Mouse (Mus musculus) adrenal gland (tissue): ENCODE results near the gene Adtrp.

Experiments used
- intact Hi-C: fragments of 180-260 bp; cut with DNase I; formaldehyde crosslinking; loops from one replicate; pipeline ENCODE4 v1.15.1; 2025

The Adtrp gene

DNA sequence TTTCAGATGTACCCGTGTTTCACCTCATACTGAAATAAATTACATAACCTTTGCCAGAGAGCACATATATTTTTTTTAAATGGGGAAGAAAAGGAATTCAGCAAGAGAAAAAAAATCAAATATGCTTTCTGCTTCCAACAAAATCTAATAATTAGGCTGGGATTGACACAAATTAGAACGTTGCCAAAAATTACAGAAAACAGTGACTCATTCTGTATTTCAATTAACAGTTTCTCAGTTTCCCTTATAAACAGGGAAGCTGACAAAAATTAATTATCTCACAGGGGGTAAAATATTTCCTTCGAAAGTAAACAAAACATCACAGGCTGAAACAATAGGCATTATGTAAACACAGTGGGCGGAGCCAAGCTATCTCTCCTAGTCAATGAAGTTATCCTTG, 67.2 kb downstream of the Adtrp start:
- intact Hi-C loops, result no loop called here

DNA sequence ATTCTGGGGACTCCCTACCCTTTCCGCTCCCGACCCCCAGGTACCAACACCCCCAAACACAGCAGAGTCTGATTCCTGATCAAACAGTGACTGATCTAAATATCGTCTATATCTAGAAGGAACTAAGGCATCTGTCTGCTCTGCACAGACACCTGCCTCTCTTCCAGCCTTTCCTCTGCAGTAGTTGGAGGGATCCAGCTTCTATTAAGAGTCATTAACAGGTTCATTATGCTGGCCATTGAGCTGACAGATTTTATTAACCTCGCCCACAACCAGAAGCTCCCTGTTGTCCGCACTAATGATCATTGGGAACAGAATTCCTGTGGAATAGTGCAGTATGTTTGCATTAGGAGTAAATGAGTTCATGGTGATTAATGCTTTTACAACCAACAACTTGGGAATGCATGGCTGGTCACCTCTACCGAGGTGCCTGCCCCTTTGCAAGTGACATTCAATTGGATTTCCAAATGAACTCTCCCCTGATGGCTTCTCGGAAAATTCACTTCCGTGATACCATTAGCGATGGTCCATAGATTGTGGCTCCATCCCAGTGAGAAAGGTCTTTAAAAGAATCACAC, 67.8 kb downstream of the Adtrp start:
- intact Hi-C loops, result no loop called here

DNA sequence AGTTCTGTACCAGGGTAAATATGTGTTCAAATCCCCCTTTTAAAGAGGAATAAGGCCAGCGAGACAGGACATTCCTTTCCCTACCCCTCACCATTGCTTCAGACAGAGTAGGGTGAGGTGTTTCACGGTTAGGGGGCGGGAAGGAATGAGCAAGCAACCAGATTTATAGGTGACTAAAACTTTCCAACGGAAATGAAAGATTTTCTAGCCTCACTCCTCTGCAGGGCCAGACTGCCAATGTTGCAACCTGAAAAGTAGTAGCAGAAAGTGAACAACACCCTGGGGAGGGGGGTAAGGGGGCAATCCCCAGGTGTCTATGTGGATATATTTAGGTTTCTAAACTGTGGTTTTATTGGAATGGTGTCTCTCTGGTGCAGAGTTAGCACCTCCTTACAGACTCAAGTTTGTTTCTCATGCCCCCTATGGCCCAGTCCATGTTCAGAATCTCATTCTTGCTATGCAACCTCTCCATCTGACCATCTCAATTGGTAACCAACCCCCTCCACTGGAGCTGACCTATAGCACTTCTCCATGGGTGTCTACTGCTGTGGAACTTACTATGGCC, 73.6 kb downstream of the Adtrp start:
- intact Hi-C loops, result no loop called here

DNA sequence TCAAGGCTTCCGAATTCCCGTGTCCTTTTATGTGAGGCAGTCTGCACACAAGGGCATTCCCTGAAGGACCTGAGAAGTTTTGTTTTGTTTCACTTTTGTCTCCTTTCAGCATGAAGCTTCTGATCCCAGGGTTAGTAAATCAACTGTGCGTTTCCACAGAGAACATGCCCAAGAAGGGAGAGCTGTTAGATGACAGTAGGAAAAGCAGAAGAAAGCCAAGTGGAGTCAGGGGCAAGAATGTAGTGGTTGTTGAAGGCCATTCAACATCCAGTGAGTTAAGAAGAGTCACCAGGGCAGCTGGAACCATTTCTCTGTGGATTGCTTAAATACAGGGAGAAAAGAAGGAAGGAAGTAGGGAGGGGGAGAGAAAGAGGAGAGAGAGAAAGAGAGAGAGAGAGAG, 76.4 kb downstream of the Adtrp start:
- intact Hi-C loops, result no loop called here

DNA sequence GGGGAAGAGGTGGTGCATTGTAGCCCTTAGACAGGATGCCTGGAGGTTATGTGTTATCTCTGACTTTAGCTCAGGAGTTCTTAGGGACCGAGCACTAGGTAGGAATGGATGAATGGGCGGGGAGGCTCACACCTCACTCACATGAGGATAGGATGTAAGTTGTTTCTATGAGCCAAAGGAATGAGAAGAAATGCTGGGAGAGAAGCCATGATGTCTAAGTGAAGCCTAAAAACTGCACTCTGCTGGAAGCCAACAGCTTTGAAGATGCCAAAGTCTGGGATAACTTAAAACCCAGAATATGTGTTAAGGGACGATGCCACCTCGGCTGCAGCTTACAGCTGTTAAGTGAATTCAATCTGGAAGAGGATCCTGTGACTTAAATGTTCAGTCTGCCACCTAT, 79.5 kb downstream of the Adtrp start:
- intact Hi-C loops, result no loop called here

DNA sequence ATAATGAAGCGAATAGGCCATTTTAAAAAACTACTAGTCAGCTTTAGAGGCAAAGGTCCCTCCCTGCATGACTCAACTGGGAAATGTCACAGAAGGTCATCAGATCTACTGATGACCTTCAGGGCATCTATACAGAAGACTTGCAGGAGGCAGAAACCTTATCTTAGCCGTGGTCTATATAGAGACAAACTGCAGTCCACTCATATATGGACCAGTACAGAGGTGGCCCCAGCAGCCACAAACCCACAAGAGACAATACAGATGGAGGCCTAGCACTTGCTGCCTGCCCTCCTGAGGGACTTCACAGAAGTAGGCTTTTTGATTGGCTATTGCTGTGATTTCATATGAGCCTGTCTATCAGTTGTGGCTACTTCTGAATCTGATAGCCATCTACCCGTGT, 85.5 kb downstream of the Adtrp start:
- intact Hi-C loops, result no loop called here

DNA sequence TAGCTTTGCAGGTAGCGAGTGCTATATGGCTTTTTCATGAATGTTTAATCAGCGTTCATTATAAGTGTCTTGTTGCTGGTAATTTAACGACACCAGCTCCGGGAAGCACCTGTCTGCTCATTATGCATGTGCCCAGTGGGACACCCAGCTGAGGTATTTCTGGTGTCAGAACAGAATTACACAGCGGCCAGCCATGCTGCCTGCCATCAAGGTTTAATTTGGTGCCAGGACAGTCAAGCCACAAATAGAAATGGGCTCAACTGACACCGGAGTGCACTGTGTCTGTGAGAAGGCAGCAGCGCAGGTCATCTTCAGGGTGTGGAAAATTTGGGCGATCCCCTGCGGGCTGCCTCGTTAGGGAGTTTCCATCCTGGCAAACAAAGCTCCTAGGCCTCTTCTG, 87.0 kb downstream of the Adtrp start:
- intact Hi-C loops, result no loop called here

DNA sequence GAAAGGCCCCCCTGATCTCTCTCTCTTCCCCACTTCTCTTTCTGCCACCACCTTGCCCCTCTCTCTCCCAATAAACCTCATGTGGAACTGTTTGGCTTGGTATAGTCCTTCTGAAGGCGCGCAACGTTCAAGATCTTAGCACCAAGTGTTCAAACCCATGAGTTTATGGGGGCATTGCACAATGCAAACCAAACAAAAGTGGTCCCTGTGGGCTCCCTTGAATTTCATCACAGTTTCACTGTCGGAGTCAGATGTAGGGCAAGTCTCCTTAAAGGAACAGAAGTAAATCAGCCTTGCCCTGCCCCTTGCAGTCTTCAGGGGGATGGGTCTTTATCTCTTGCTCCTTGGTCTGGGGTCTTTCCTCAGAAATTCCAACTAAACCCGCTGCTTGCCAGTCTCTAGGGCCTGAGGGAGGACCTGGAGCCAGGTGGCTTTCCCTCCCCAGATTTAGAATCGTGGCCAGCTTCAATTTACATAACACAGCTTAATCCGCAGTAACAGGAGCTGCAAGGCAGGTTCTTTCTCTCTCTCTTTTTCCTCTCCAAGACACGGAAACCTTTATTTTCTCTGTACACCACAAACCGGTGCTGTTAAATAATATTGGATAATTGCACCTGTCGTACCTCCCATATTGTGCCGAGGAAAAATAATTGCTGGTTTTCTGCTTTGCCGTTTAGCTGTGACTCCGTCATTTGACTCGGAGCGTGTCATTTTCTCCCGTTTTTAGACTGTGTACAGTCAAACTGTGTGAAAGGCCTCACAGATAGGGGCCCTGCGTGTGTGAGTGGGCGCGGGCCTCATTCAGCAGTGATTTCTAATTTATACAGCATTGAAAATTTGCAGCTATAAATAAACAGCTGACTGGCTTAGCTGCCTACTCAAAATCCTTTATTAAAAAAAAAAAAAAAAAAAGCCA, 88.7 kb downstream of the Adtrp start:
- intact Hi-C loops, result no loop called here

DNA sequence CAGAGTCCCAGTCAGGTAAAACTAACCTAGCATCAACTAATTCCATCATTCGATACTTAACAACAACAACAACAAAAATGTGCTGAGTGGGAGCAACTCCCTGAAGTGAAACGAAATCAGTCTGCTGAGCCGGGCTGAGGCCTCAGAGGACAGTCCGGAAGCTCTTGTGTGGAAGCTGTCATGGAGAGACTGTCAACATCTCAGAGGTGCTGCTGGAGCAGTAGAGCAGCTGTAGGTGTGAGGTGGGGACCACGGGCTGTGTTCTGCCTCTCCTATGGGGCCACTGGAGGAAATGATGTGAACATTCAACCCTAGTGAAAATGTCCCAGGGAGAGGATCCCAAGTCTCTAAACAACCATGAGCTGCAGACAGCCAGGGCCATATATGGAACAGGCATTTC, 94.4 kb downstream of the Adtrp start:
- intact Hi-C loops, result no loop called here

DNA sequence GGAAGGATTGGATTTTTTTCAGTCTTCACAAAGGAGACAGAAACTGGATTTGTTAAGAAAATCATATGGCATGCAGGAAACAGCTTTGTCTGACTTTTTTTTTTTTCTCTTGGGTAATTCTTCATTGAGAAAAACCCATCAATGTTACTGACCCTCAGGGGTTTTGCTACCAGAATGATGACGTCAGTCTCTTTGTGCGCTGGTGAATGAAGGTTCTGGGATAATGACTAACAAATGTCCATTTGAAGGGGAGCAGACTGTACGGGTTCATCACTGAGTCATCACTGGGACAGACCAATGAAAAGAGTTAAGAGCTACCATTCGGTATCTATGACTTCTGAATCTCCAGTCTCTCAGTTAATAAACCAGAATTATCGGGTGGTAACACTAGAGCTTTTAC, 97.0 kb downstream of the Adtrp start:
- intact Hi-C loops, result no loop called here

DNA sequence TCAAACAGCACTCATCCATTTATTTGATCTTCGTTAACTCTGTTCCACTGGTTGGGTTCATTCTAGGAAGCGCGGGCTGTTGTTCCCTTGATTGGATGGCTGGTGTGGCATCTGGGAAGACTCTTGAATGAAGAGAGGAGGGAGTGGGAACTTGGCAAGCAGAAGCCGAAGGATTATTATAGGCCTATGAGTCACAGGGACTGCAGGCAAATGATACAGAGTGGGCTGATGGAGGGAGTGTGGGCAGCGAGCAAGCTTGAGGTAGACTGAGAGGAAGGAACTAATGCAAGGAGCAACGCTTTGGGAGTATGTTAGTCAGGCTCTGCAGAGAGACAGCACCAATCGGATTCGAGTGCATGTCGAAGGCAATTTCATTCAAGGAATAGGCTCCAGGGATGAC, 98.6 kb downstream of the Adtrp start:
- intact Hi-C loops, result loop anchor here (5.0 kb wide), 1 partner anchor 298 kb away; no protein-coding TSS in a partner anchor

DNA sequence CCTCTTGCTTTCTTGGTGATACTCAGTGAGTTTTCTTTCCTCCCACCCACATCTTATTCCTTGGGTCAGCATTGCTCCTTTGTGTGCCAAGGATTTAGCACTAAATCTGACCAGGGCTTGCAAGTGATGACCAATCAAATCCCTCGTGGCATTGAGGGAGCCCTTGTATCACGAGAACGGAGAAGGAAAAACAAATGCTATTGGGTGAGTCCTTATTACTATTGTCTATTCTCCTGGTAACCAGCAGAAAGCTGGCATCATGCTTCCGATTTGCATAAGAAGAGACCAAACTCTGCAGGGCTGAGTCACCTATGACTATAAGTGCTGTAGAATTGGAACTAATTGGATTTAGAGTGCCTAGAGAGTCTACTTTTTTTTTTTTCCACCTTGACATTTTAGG, 99.8 kb downstream of the Adtrp start:
- intact Hi-C loops, result loop anchor here (5.0 kb wide), 1 partner anchor 300 kb away; no protein-coding TSS in a partner anchor

DNA sequence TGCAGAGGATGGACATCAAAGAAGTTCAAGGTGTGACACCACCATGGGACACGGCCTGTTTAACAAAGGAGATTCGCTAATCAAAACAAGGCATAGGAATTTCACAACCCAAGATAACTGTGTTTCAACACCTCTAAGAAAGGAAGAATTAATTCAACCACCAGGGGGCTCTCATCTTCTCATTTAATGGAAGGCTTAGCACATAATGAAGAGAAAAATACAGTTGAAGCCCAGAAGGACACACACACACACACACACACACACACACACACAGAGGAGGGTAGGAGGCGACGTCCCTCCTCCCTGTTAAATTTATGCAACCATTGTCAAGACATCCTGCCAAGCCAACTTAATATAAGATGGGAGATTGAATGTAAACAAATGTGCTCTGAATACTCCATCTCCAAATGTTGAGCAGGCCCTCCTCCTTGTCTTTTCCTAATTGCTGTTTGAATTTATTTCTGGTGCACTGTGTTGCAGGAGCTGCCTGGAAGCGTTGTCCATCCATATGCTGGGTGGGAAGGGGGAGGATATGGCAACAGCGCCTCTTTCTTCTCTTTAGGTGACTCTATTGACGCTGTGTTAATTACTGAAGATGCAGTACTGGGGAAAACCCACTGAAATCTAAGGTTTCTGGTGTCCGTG, 100.4 kb downstream of the Adtrp start:
- intact Hi-C loops, result loop anchor here (5.0 kb wide), 1 partner anchor 300 kb away; no protein-coding TSS in a partner anchor

DNA sequence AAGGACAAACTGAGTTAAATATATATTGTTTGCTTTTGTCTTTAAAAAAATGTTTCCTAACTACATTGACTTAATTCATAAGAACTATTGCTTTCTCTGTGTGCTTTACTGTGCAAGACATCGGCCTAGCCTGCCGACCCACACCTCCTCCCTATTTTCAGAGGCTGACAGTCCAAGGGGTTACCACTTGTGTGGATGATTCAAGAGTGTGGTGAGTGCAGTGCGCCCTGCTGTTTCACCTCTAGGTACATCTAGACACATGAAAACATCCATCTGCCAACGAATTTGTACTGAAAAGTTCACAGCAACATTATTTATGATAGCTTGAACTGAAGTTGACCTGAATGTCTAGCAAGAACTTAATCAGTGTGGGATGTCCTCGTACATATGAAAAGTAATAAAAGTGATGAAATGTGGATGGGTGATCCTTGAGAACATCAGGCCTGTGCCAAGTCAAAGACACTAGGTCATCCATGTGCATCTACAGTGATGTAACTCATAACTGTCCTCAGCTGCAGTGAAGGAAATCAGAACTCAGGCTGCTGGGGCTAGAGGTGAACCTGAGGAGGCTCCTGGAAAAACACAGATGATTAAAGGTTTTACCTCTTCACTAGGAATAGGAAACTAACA, 106.9 kb downstream of the Adtrp start:
- intact Hi-C loops, result no loop called here

DNA sequence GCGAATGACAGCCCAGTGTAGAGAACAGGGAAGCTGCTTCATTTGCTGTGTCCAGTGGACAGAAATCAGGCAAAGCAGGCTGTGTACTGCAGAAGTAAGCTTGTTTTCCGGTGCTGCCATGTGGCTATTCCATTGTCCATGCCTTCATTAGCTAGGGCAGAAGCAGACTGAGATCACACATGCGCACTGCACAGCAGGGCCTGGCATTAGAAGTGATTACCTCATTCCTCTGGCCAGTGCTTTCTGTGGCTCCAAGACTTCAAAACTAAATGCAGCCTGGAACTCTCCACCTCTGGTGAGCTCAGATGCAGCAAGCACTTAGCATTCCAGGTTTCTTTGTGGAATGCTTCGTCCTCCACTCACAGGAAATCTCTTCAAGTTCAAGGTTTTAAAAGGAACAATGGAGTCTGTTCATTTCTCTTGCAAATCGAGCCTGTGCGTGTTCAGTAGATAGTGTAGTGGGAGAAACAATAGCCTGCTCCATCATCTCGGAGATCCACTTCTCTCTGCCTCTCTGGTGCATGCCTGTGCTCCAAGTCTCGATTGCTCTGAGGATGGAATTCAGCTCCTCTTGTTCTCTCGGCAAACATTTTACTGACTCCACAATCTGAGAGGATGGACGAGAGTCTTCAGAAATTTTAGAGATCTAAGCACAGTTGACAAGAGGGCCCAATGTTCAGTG, 109.7 kb downstream of the Adtrp start:
- intact Hi-C loops, result no loop called here

DNA sequence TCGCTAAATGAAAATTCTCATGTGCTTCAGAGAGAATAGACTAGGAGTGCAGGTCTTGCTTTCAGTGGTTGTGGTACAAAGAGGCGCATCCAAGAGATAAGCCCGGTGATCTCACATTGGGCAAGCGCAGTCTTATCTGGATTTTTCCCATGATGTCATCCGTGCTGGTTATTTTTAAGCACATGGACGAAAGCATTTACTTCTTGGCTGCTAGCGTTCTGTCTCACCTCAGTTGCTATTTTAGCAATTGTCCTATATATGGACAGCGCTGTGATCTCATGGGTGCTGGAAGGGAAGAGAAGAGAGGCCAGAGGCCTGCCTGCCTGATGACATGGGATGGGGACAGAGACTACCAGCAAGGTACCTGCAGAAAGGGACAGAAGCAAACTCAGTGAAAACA, 117.8 kb downstream of the Adtrp start:
- intact Hi-C loops, result no loop called here

DNA sequence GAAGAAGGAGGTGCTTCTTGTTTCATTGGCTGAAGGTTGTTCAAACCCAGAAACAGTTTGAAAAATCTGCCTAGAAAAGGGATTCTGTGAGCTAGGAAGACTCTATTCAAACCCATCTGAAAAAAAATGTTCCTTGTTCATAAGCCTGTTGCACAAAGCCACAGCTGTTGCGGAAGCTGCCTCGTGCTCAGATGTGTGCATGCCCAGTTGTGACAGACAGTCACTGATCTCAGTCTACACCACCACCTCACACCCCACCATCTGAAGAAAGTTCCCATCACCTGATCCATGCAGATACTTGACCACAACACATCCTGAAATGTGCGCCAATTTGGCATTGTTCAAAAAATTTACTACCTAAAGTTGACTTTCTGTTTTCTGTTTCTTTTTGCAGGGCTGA, 119.7 kb downstream of the Adtrp start:
- intact Hi-C loops, result no loop called here

DNA sequence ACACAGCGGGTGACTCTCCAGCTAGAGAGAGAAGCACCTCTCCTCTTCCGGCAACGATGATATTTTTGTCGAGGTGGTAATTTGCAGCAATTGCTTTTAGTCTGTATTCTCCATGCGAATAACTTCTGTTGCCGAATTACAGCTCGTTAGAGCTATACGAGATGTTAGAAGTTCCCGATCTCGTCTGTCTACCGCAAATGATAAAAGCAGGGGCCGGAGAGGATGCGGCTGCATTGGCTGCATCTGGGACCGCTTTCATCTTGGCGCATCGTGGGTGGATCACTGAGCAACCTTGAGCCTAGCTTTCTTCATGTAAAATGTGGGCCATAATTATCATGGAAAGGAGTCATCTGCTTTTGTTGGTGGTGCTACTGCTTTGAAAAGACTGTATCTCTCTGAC, 128.2 kb downstream of the Adtrp start:
- intact Hi-C loops, result no loop called here

DNA sequence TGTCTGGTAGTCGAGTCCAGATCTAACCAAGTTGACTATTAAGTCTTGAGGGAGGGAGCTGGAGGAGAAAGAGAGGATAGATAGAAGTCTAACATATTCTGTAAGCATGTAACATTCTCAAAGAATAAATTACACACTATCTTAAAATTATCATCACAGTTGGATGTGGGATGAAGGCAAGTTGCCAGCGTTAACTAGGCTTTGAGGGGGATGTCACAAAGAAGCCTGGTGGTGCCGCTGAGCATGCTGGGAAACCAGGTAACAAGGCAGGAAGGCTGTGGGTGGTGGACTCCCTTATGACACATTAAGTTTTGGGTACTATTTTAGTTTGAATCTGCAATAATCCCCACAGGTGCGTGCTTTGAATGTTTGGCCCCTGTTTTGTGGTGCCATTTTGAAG, 129.4 kb downstream of the Adtrp start:
- intact Hi-C loops, result no loop called here
